Mouse (Mus musculus): ENCODE data around the gene Gm10964.

DNA sequence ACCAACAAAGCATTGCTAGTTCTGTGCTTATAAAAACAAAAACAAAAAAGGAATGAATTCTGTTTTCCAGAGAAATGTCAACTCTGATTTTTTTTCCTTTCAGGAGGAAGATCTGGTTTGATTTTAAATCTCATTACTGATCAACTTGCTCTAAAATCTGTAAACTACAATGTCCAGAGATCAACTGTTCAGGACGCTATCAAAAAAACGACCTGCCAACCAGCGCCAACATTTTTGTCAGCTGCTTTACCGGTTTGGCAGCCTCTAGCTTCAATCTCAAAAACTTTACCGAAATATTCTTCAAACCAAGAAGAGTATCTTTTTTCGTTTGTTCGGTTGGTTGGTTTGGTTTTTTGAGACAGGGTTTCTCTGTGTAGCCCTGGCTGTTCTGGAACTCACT lies 49.9 kb downstream of the Gm10964 start:
- TF ChIP-seq CTCF (IDR thresholded peaks at IDR 0.05; ENCODE audit: low read depth), result no peak
- no peak for TF ChIP-seq EP300 (IDR thresholded peaks at IDR 0.05; ENCODE audit: low read depth)

Data from liver, postnatal 0 days (tissue).